Mouse (Mus musculus): ENCODE measurements around the gene Eif1ad.
"Not testable (repeated sequence)": the region's sequence is repeated elsewhere in the genome, so short reads cannot be mapped to it uniquely, and the experiment has no call there.

The Eif1ad gene

GRCm38 (mm10) chr19:5394168-5394567 lies 27.6 kb downstream of the Eif1ad start:
- Histone ChIP-seq H3K36me3 (ENCODE audit: control insufficient read depth, insufficient read depth, low read length, poor library complexity, severe bottlenecking) (no peaks in the 10 kb centered on the region), H3K27me3 (ENCODE audit: control insufficient read depth, insufficient read depth, low read length, poor library complexity, severe bottlenecking) (no peaks in the 10 kb centered on the region)
- DNase-seq (ENCODE audit: low read depth, low spot score): no peak

DNA sequence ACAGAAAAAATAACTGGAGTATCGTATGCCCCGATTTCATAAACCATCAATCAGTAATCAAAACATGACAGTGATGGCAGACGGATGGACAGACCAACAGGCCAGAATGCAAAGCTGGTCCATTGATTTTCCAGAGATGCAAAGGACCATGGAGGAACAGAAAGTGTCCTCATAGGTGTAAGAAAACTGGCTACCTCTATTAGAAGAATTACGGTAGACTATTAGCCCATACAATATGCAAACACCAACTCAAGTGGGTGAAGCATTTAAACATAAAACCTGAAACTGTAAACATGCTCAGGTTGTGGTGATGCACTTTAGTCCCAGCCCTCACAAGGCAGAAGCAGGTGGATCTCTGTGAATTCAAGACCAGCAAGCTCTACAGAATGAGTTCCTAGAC lies 28.8 kb downstream of the Eif1ad start:
- Histone ChIP-seq H3K36me3 (ENCODE audit: control insufficient read depth, insufficient read depth, low read length, poor library complexity, severe bottlenecking) (no peaks in the 10 kb centered on the region), H3K27me3 (ENCODE audit: control insufficient read depth, insufficient read depth, low read length, poor library complexity, severe bottlenecking) (no peaks in the 10 kb centered on the region)
- DNase-seq (ENCODE audit: low read depth, low spot score): no peak

- not testable (repeated sequence) for DNase-seq (ENCODE audit: low read depth, low spot score); H3K36me3 ChIP-seq (ENCODE audit: control insufficient read depth, insufficient read depth, low read length, poor library complexity, severe bottlenecking); H3K27me3 ChIP-seq (ENCODE audit: control insufficient read depth, insufficient read depth, low read length, poor library complexity, severe bottlenecking)
These were observed 34.5 kb downstream of the Eif1ad start for GRCm38 (mm10) chr19:5401073-5401472.

DNA sequence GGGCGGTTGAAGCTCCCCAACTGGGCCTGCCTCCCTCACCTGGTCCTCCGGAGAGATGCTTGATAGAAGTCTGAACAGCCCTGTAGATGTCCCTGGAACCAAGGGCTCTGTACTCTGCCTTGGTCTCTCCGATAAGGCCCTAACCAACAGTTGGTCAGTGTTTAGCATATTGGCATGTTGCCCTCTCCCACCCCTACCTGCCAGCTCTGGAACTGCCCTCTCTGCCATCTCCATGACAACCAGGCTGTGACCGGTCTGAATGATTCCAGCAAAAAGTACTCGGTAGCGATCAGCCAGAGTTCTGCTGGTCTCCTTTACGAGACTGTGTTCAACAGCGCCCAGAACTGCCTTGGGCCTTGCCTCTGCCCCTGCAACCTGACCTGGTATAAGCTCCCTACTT lies 35.8 kb downstream of the Eif1ad start, which contains the start of gene Tsga10ip:
Tsga10ip (minus strand) TSS at position 234 of the 400 bp plus-strand sequence.
- no peak for DNase-seq (ENCODE audit: low read depth, low spot score)
- H3K27me3 ChIP-seq (ENCODE audit: control insufficient read depth, insufficient read depth, low read length, poor library complexity, severe bottlenecking): no peaks in the 10 kb centered on the region
- no peaks in the 10 kb centered on the region for H3K36me3 ChIP-seq (ENCODE audit: control insufficient read depth, insufficient read depth, low read length, poor library complexity, severe bottlenecking)

DNA sequence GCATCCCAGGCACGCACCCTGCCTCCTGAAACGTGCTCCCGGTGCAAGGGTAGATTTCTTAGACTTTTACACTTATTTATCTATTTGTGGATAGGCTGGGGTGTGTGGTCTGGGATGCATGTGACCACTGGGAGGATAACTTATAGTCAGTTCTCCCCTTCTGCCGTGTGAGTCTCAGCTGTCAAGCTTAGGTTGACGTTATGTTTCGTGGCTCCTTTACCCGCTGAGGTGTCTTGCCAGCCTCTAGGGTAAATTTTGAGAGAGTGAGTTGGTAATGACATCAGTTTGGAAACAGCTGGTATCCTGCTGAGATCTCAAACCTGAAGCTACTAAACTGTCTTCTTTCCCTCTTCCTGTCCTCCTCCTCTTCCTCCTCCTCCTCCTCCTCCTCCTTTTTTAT lies 39.4 kb downstream of the Eif1ad start:
- no peaks in the 10 kb centered on the region for H3K27me3 ChIP-seq (ENCODE audit: control insufficient read depth, insufficient read depth, low read length, poor library complexity, severe bottlenecking)
- peaks cover 2% of the 10 kb centered on the region; the same call in 1 of the 2 replicates for H3K36me3 ChIP-seq (ENCODE audit: control insufficient read depth, insufficient read depth, low read length, poor library complexity, severe bottlenecking)
- peak; percentile 66 for DNase-seq (ENCODE audit: low read depth, low spot score)

GRCm38 (mm10) chr19:5406531-5407126 lies 40.1 kb downstream of the Eif1ad start:
- DNase-seq (ENCODE audit: low read depth, low spot score): peak; percentile 80
- H3K27me3 ChIP-seq (ENCODE audit: control insufficient read depth, insufficient read depth, low read length, poor library complexity, severe bottlenecking); H3K36me3 ChIP-seq (ENCODE audit: control insufficient read depth, insufficient read depth, low read length, poor library complexity, severe bottlenecking): not testable (repeated sequence)

- Histone ChIP-seq H3K27me3 (ENCODE audit: control insufficient read depth, insufficient read depth, low read length, poor library complexity, severe bottlenecking) (no peaks in the 10 kb centered on the region), H3K36me3 (ENCODE audit: control insufficient read depth, insufficient read depth, low read length, poor library complexity, severe bottlenecking) (peaks cover 2% of the 10 kb centered on the region; the same call in 1 of the 2 replicates)
- DNase-seq (ENCODE audit: low read depth, low spot score): peak; percentile 88
These were observed 40.6 kb downstream of the Eif1ad start for GRCm38 (mm10) chr19:5407133-5407532.

- Histone ChIP-seq H3K27me3 (ENCODE audit: control insufficient read depth, insufficient read depth, low read length, poor library complexity, severe bottlenecking) (no peaks in the 10 kb centered on the region), H3K36me3 (ENCODE audit: control insufficient read depth, insufficient read depth, low read length, poor library complexity, severe bottlenecking) (peaks cover 2% of the 10 kb centered on the region; the same call in 1 of the 2 replicates)
- peak; percentile 39 for DNase-seq (ENCODE audit: low read depth, low spot score)
These were observed 41.8 kb downstream of the Eif1ad start for GRCm38 (mm10) chr19:5408057-5409001.

DNA sequence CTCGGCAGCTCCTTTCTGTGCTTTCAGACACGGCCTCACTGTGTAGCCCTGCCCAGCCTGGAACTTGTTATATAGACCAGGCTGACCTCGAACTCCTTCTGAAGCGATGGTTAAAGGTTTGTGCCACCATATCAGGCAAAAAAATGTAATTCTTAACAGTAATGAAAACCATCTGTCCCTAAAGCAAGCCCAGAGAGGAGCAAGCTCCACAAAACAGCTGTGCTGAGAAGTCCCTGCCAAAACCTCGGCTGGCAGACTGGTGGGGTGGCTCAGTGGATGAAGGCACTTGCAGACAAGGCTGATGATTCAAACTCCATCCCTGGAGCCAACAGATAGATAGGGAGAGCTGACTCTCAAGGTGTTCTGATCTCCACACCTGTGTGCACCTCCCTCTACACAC lies 42.5 kb downstream of the Eif1ad start:
- H3K36me3 ChIP-seq (ENCODE audit: control insufficient read depth, insufficient read depth, low read length, poor library complexity, severe bottlenecking): peaks cover 2% of the 10 kb centered on the region; the same call in 1 of the 2 replicates
- no peaks in the 10 kb centered on the region for H3K27me3 ChIP-seq (ENCODE audit: control insufficient read depth, insufficient read depth, low read length, poor library complexity, severe bottlenecking)
- no peak for DNase-seq (ENCODE audit: low read depth, low spot score)

DNA sequence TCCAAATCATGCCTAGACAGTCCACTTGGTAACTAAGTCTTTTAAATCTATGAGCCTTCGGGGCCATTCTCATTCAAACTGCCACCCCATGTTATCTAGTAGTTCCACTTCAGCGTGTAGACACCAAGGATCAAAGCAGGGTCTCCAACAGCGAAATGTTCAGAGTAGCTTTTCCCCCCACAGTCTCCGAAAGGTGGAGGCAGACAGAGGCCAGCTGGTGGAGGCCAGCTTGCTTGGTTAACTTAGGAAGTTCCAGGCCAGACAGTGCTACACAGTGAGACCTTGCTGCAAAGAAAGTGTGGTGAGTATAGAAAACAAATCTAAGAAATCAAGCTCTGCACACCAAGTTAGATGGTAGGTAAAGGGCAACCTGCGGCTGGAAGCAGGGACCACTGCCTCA lies 44.1 kb downstream of the Eif1ad start:
- H3K36me3 ChIP-seq (ENCODE audit: control insufficient read depth, insufficient read depth, low read length, poor library complexity, severe bottlenecking): peaks cover 2% of the 10 kb centered on the region; the same call in 1 of the 2 replicates

GRCm38 (mm10) chr19:5411961-5412360 lies 45.4 kb downstream of the Eif1ad start:
- Histone ChIP-seq H3K36me3 (ENCODE audit: control insufficient read depth, insufficient read depth, low read length, poor library complexity, severe bottlenecking) (peaks cover 4% of the 10 kb centered on the region), H3K27me3 (ENCODE audit: control insufficient read depth, insufficient read depth, low read length, poor library complexity, severe bottlenecking) (no peaks in the 10 kb centered on the region)
- no peak for DNase-seq (ENCODE audit: low read depth, low spot score)

More for the DNA sequence above, 44.1 kb downstream of the Eif1ad start:
- DNase-seq (ENCODE audit: low read depth, low spot score): no peak
- H3K27me3 ChIP-seq (ENCODE audit: control insufficient read depth, insufficient read depth, low read length, poor library complexity, severe bottlenecking): no peaks in the 10 kb centered on the region

DNA sequence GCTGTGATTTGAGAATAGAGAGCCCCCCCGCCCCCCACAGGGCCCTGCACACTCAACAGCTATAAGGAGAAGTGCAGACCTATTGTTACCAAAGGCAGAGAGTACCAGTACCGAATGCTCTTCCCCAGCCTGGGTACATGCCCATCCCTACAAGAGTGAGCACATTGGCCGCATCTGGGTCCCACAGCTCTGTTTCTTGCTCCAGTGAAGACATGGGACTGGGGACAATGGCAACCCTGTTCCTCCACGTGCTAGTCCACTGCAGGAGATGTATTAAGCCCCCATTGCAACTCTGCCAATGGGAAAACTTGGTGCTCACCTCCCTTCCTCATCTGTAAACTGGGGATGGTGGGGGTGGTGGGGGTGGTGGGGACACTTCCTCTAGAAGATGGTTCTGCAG lies 47.3 kb downstream of the Eif1ad start:
- H3K27me3 ChIP-seq (ENCODE audit: control insufficient read depth, insufficient read depth, low read length, poor library complexity, severe bottlenecking): no peaks in the 10 kb centered on the region
- DNase-seq (ENCODE audit: low read depth, low spot score): no peak
- H3K36me3 ChIP-seq (ENCODE audit: control insufficient read depth, insufficient read depth, low read length, poor library complexity, severe bottlenecking): peaks cover 8% of the 10 kb centered on the region

GRCm38 (mm10) chr19:5414534-5414957 lies 48.0 kb downstream of the Eif1ad start:
- H3K27me3 ChIP-seq (ENCODE audit: control insufficient read depth, insufficient read depth, low read length, poor library complexity, severe bottlenecking): no peaks in the 10 kb centered on the region

GRCm38 (mm10) chr19:5418750-5419466 lies 52.4 kb downstream of the Eif1ad start:
- no peaks in the 10 kb centered on the region for H3K27me3 ChIP-seq (ENCODE audit: control insufficient read depth, insufficient read depth, low read length, poor library complexity, severe bottlenecking)
- no peak for DNase-seq (ENCODE audit: low read depth, low spot score)

More at GRCm38 (mm10) chr19:5414534-5414957, 48.0 kb downstream of the Eif1ad start:
- DNase-seq (ENCODE audit: low read depth, low spot score): no peak
- H3K36me3 ChIP-seq (ENCODE audit: control insufficient read depth, insufficient read depth, low read length, poor library complexity, severe bottlenecking): peaks cover 5% of the 10 kb centered on the region; the same call in 1 of the 2 replicates

More at GRCm38 (mm10) chr19:5418750-5419466, 52.4 kb downstream of the Eif1ad start:
- peaks cover 8% of the 10 kb centered on the region for H3K36me3 ChIP-seq (ENCODE audit: control insufficient read depth, insufficient read depth, low read length, poor library complexity, severe bottlenecking)
